Mouse (Mus musculus): ENCODE data around the gene Shank2.

Shank2 gene

GRCm38 (mm10) chr7:144233479-144233878, 231.8 kb downstream of the Shank2 start:
- peak; percentile 7 for DNase-seq

GRCm38 (mm10) chr7:144234783-144235182, 233.1 kb downstream of the Shank2 start:
- peak; percentile 53 for DNase-seq

- no peak for DNase-seq
Measured at GRCm38 (mm10) chr7:144235523-144235922, 233.8 kb downstream of the Shank2 start.

GRCm38 (mm10) chr7:144236802-144237201, 235.1 kb downstream of the Shank2 start:
- no peak for DNase-seq

GRCm38 (mm10) chr7:144238409-144238808, 236.7 kb downstream of the Shank2 start:
- no peak for DNase-seq

- DNase-seq: no peak
Measured at GRCm38 (mm10) chr7:144238992-144239391, 237.3 kb downstream of the Shank2 start.

- no peak for DNase-seq
Measured at GRCm38 (mm10) chr7:144239571-144240370, 238.0 kb downstream of the Shank2 start.

- no peak for DNase-seq
Measured at GRCm38 (mm10) chr7:144240736-144241343, 239.1 kb downstream of the Shank2 start.

GRCm38 (mm10) chr7:144244203-144244602, 242.5 kb downstream of the Shank2 start:
- no peak for DNase-seq

- no peak for DNase-seq
Measured at GRCm38 (mm10) chr7:144246271-144246670, 244.5 kb downstream of the Shank2 start.

GRCm38 (mm10) chr7:144248686-144249422, 247.1 kb downstream of the Shank2 start:
- no peak for DNase-seq

- no peak for DNase-seq
Measured at GRCm38 (mm10) chr7:144250791-144251190, 249.1 kb downstream of the Shank2 start.

GRCm38 (mm10) chr7:144251250-144251649, 249.5 kb downstream of the Shank2 start:
- DNase-seq: no peak

- DNase-seq: no peak
Measured at GRCm38 (mm10) chr7:144254674-144255246, 253.0 kb downstream of the Shank2 start.

GRCm38 (mm10) chr7:144257821-144258220, 256.1 kb downstream of the Shank2 start:
- no peak for DNase-seq

GRCm38 (mm10) chr7:144258332-144258731, 256.6 kb downstream of the Shank2 start:
- no peak for DNase-seq

- DNase-seq: no peak
Measured at GRCm38 (mm10) chr7:144262666-144263065, 260.9 kb downstream of the Shank2 start.

- DNase-seq: no peak
Measured at GRCm38 (mm10) chr7:144266745-144267144, 265.0 kb downstream of the Shank2 start.

- DNase-seq: no peak
Measured at GRCm38 (mm10) chr7:144268329-144268728, 266.6 kb downstream of the Shank2 start.

- DNase-seq: no peak
Measured at GRCm38 (mm10) chr7:144268778-144269177, 267.1 kb downstream of the Shank2 start.

- no peak for DNase-seq
Measured at GRCm38 (mm10) chr7:144271074-144271473, 269.3 kb downstream of the Shank2 start.

- no peak for DNase-seq
Measured at GRCm38 (mm10) chr7:144278703-144279102, 277.0 kb downstream of the Shank2 start.

- DNase-seq: no peak
Measured at GRCm38 (mm10) chr7:144283701-144284100, 282.0 kb downstream of the Shank2 start.

All from kidney, postnatal 14 days (tissue).